Mouse (Mus musculus): ENCODE measurements around the gene Pla2g12b. TPM values are rescaled to one million over a fixed set of nuclear protein-coding genes. Genes with fewer than 3 reads are reported as not detected.
A peak's percentile ranks its signal among the peaks of the same experiment; 100 is the strongest.

Pla2g12b gene
- polyA plus RNA-seq, 1 experiment from 2014 or later: not detected

DNA sequence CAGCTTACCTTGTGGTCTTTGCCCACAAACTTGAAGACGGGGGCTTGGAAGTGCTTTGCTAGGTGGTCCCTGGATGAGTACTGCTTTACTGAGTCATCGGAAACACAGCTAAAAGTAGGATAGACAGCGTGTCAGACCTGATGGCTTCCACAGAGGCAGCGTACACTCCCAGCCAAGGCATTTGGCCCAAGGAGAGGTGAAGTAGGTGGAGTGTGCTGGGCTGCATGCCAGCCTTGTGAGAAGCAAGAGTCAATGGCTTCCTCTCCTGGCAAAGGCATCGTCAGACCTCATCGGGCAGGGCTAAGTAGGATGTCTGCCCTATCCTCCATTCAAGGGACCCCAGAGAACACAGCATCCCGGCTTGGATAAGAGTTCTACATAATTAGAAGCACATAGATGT, 21.9 kb downstream of the Pla2g12b start:
- Histone ChIP-seq H3K4me1 (peaks cover 7% of the 10 kb centered on the region), H3K27ac (no peak overlapping the region), H3K9me3 (no peaks in the 10 kb centered on the region), H3K4me3 (no peak overlapping the region), H3K36me3 (replicated peaks) (no peaks in the 10 kb centered on the region), H3K27me3 (ENCODE audit: poor library complexity, severe bottlenecking) (no peaks in the 10 kb centered on the region)
- DNase-seq (ENCODE audit: extremely low spot score, low spot score): no peak
- WGBS: 93% methylated on average over 7 of the region's 7 CpGs

GRCm38 (mm10) chr10:59426371-59426770, 22.9 kb downstream of the Pla2g12b start:
- Histone ChIP-seq H3K27ac (no peak overlapping the region), H3K4me1 (peaks cover 11% of the 10 kb centered on the region), H3K27me3 (ENCODE audit: poor library complexity, severe bottlenecking) (no peaks in the 10 kb centered on the region), H3K9me3 (no peaks in the 10 kb centered on the region), H3K4me3 (no peak overlapping the region), H3K36me3 (replicated peaks) (no peaks in the 10 kb centered on the region)
- DNase-seq (ENCODE audit: extremely low spot score, low spot score): no peak
- whole genome bisulfite sequencing: 87% methylated on average over 4 of the region's 4 CpGs

DNA sequence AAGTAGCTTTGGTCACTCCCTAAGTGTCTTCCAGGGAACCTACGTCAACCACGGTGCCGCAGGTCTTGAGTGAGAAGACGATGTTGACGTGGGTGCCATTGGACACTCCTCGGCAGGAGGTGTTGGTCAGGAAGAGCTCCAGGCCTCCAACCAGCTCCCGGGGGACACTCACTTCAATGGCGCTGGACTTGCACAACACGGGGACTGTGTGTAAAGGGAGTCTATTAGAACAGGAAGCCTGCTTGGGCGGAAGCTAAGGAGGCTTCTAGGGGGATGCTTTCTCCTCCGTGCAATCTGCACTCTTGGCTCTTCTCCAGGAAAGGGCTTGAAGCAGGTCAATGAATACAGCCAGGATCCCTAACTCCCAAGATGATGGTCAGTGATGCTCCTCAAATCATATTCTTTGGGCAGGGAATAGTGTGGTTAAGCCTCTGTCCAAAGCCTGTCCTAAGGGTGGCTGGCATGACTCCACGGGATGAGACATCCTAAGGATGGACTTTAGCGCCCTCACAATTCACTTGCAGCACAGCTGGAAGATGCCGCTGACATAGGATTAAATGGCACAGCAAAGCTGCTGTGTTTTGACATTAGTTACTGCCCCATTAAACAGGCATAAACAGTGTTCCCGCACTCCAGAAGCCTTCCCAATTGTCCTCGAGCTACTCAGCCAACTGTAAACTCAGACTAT, 26.1 kb downstream of the Pla2g12b start:
- Histone ChIP-seq H3K36me3 (replicated peaks) (no peaks in the 10 kb centered on the region), H3K9me3 (no peaks in the 10 kb centered on the region), H3K27ac (no peak overlapping the region), H3K27me3 (ENCODE audit: poor library complexity, severe bottlenecking) (no peaks in the 10 kb centered on the region), H3K4me3 (no peak overlapping the region), H3K4me1 (peaks cover 11% of the 10 kb centered on the region)
- 86% methylated on average over 16 of the region's 16 CpGs for WGBS
- DNase-seq (ENCODE audit: extremely low spot score, low spot score): no peak

DNA sequence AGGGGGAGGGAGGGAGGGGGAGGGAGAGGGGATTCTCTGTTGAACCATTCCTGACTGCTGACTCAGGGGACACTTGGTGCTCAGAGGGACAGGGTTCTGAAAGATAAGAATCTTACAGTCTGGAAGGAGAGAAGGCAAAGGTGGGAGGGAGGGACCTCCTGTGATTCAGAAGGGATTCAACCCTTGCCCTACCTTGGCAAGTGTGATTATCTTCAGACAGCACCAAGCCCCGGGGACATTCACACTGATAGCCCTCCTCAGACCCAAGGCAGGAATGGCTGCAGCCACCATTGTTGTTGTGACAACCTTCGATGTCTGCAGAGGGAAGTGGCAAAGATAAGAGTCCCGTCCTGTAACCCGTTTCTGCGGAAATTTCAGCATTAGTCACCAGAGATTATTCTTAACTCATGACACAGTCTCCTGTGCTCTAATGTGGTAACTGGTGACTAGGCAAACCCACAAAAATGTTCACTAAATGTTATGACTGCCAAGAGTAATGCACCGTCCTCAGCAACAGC, 27.3 kb downstream of the Pla2g12b start:
- no peaks in the 10 kb centered on the region for H3K36me3 ChIP-seq (replicated peaks)
- no peaks in the 10 kb centered on the region for H3K9me3 ChIP-seq
- H3K4me1 ChIP-seq: peaks cover 11% of the 10 kb centered on the region
- 82% methylated on average over 6 of the region's 6 CpGs for WGBS
- no peak overlapping the region for H3K4me3 ChIP-seq
- DNase-seq (ENCODE audit: extremely low spot score, low spot score): no peak
- 0 out of 2 replicates have a peak overlapping the region, but pooled peaks have one; percentile 26 for H3K27ac ChIP-seq
- H3K27me3 ChIP-seq (ENCODE audit: poor library complexity, severe bottlenecking): no peaks in the 10 kb centered on the region

- no peak overlapping the region for H3K27ac ChIP-seq
- WGBS: 96% methylated on average over 18 of the region's 18 CpGs
- H3K27me3 ChIP-seq (ENCODE audit: poor library complexity, severe bottlenecking): no peaks in the 10 kb centered on the region
- no peaks in the 10 kb centered on the region for H3K9me3 ChIP-seq
- no peaks in the 10 kb centered on the region for H3K36me3 ChIP-seq (replicated peaks)
- H3K4me3 ChIP-seq: no peak overlapping the region
- peaks cover 9% of the 10 kb centered on the region for H3K4me1 ChIP-seq
- no peak for DNase-seq (ENCODE audit: extremely low spot score, low spot score)
Observed at GRCm38 (mm10) chr10:59435746-59436145, 32.3 kb downstream of the Pla2g12b start.

DNA sequence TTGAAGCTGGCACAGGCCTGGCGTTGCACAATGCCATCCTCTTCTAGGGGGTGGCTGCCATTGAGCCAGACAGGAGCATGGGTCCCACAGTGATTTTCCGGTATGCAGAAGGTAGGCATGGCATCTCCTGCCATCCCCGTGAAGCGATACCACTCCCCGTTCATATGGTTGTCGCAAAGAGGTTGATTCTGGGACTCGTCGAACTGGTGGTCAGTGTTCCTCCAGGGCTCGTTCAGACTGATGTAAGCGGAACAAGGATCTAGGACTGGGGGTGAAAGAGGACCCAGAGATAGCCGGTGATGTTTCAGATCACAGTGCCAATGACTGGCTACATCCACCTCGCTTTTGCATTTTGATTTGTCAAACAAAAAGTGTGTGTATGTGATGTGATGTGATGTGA, 35.2 kb downstream of the Pla2g12b start:
- DNase-seq (ENCODE audit: extremely low spot score, low spot score): no peak
- Histone ChIP-seq H3K27ac (no peak overlapping the region), H3K9me3 (no peaks in the 10 kb centered on the region), H3K27me3 (ENCODE audit: poor library complexity, severe bottlenecking) (no peaks in the 10 kb centered on the region), H3K4me1 (peaks cover 8% of the 10 kb centered on the region), H3K4me3 (no peak overlapping the region), H3K36me3 (replicated peaks) (no peaks in the 10 kb centered on the region)
- 96% methylated on average over 12 of the region's 12 CpGs for WGBS

GRCm38 (mm10) chr10:59439508-59439931, 36.1 kb downstream of the Pla2g12b start:
- Histone ChIP-seq H3K27ac (no peak overlapping the region), H3K9me3 (no peaks in the 10 kb centered on the region), H3K27me3 (ENCODE audit: poor library complexity, severe bottlenecking) (no peaks in the 10 kb centered on the region), H3K36me3 (replicated peaks) (no peaks in the 10 kb centered on the region), H3K4me1 (peaks cover 10% of the 10 kb centered on the region), H3K4me3 (no peak overlapping the region)
- 74% methylated on average over 5 of the region's 5 CpGs for WGBS
- no peak for DNase-seq (ENCODE audit: extremely low spot score, low spot score)

- H3K27me3 ChIP-seq (ENCODE audit: poor library complexity, severe bottlenecking): no peaks in the 10 kb centered on the region
- 68% methylated on average over 6 of the region's 6 CpGs for WGBS
- no peak overlapping the region for H3K4me3 ChIP-seq
- H3K4me1 ChIP-seq: peaks cover 15% of the 10 kb centered on the region
- H3K27ac ChIP-seq: no peak overlapping the region
- no peaks in the 10 kb centered on the region for H3K9me3 ChIP-seq
- H3K36me3 ChIP-seq (replicated peaks): no peaks in the 10 kb centered on the region
- no peak for DNase-seq (ENCODE audit: extremely low spot score, low spot score)
Observed at GRCm38 (mm10) chr10:59440177-59440576, 36.7 kb downstream of the Pla2g12b start.

DNA sequence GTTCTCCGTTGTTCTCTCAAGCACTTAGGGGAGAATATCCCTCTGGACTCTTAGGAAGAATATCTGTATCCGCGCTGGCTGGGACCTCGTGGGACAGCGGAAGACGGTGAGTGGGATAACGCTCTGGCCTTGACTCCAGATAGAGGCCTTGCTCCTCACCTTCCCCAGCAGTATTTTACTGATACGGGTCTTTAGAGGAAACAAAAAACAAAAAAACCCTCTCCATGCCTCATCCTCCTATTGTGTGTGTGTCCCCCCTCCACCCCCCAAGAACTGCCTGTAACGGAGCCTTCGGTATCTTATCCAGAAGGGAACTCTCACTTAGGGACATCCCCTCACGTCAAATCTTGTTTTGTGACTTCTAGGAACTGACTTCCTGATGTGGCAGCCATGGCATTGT, 38.3 kb downstream of the Pla2g12b start, which contains the start of gene Oit3:
TSS of gene Oit3 (minus strand) at position 44 of the 400 bp plus-strand sequence.
- Histone ChIP-seq H3K27ac (no peak within 1 kb of the TSS), H3K27me3 (ENCODE audit: poor library complexity, severe bottlenecking) (no peaks in the 10 kb centered on the region), H3K4me3 (no peak within 1 kb of the TSS), H3K9me3 (no peaks in the 10 kb centered on the region), H3K36me3 (replicated peaks) (no peaks in the 10 kb centered on the region), H3K4me1 (peaks cover 15% of the 10 kb centered on the region)
- 92% methylated on average over 11 of the region's 11 CpGs for WGBS
- no peak for DNase-seq (ENCODE audit: extremely low spot score, low spot score)

DNA sequence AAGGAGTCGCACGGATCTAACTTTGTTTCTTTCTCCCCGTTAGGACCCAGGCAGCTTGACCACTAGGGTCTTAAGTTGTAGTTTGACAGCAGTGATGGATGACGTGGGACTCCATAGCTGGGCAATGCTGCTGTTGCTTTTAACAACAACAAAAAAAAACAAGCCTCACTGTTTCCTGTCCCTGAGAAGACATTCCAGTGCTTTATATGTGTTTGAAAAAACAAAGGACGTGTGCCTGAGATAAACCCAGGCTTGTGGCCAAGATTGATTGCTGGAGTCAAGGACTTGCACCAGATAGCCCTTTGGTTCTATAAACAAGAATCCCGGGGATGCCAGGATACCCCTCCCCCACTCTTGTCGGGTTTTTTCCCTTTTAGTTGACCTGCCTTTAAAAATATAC, 39.8 kb downstream of the Pla2g12b start:
- H3K4me3 ChIP-seq: no peak overlapping the region
- no peaks in the 10 kb centered on the region for H3K9me3 ChIP-seq
- no peaks in the 10 kb centered on the region for H3K36me3 ChIP-seq (replicated peaks)
- 69% methylated on average over 7 of the region's 7 CpGs for WGBS
- H3K4me1 ChIP-seq: peaks cover 15% of the 10 kb centered on the region
- no peaks in the 10 kb centered on the region for H3K27me3 ChIP-seq (ENCODE audit: poor library complexity, severe bottlenecking)
- H3K27ac ChIP-seq: no peak overlapping the region
- DNase-seq (ENCODE audit: extremely low spot score, low spot score): no peak

DNA sequence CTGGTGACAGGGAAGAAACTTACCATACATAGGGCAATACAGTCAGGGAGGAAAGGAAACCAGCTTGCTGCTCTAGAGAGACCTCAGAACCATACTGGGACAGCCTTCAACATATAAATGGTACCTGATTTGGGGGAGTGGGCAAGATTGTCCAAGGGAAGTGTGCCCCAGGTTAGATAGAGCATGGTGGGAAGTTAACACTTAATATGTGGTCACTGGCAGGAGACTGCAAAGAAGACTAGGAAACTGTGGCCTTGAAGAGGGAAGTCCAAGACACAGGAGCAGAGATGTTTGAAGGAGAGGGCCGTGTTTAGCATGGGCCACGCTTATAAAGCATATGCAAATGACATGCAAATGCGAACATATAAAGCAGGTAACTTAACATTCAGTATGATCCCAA, 40.6 kb downstream of the Pla2g12b start:
- Histone ChIP-seq H3K4me3 (no peak overlapping the region), H3K9me3 (no peaks in the 10 kb centered on the region), H3K27me3 (ENCODE audit: poor library complexity, severe bottlenecking) (no peaks in the 10 kb centered on the region), H3K4me1 (peaks cover 15% of the 10 kb centered on the region), H3K27ac (no peak overlapping the region), H3K36me3 (replicated peaks) (no peaks in the 10 kb centered on the region)
- 87% methylated on average over 3 of the region's 3 CpGs for WGBS
- no peak for DNase-seq (ENCODE audit: extremely low spot score, low spot score)

DNA sequence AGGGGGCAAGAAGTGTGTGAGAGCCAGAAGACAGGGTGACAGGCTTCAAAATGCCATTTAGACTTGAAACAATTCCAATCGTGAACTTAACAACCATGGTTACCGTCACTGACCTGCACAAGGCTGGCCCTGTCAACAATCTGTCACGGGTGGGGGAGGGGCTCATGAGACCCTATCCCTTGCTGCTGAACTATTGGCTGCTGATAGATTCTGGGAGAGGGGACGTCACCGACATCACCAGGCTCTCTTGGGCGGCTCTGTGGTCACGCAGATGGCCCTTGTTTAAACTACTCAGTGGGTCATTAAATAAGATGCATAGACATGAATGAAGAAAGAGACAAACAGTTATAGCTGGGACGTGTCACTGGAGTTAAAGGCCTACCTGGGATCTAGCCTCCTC, 41.2 kb downstream of the Pla2g12b start:
- 74% methylated on average over 8 of the region's 8 CpGs for WGBS
- Histone ChIP-seq H3K27me3 (ENCODE audit: poor library complexity, severe bottlenecking) (no peaks in the 10 kb centered on the region), H3K4me3 (no peak overlapping the region), H3K4me1 (peaks cover 12% of the 10 kb centered on the region), H3K27ac (no peak overlapping the region), H3K36me3 (replicated peaks) (no peaks in the 10 kb centered on the region), H3K9me3 (no peaks in the 10 kb centered on the region)
- no peak for DNase-seq (ENCODE audit: extremely low spot score, low spot score)

DNA sequence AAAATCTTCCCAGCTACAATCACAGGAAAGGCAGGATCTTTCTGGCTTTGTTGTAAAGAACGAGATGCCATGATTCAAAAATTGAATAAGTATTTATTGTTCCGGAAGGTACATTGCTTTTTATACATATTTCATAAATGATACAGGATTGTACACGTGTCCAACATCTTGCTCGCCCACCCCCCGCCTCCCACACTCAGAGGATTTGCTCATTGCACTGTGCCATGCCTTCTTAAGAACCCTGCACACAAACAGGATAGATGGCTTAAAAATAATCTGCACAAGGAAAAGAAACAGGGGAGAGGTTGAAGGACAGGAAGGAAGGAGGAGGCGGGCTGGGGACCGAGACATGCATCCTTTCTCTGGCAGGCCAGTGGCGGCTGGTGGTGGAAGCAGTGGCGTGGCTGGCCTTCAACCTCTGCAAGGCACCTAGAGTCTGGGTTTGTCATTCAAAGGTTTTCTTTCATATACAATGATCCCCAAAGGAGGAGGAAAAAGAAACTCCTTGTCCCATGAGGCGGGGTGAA, 43.5 kb downstream of the Pla2g12b start:
- H3K36me3 ChIP-seq (replicated peaks): no peaks in the 10 kb centered on the region
- H3K27ac ChIP-seq: no peak overlapping the region; the same call in 1 of the 2 replicates
- peaks cover 8% of the 10 kb centered on the region for H3K4me1 ChIP-seq
- DNase-seq (ENCODE audit: extremely low spot score, low spot score): no peak
- no peaks in the 10 kb centered on the region for H3K9me3 ChIP-seq
- 87% methylated on average over 10 of the region's 10 CpGs for WGBS
- no peaks in the 10 kb centered on the region for H3K27me3 ChIP-seq (ENCODE audit: poor library complexity, severe bottlenecking)
- H3K4me3 ChIP-seq: no peak overlapping the region

Measured in forebrain, embryonic 10.5 days (tissue).